Mouse (Mus musculus): Measurements from ENCODE around the gene Nono.
A peak's percentile ranks its signal among the peaks of the same experiment; 100 is the strongest.

The Nono gene

GRCm38 (mm10) chrX:101486487-101487152 lies 57.5 kb downstream of the Nono start:
- DNase-seq: peak; percentile 5 to 11
